Mouse (Mus musculus): ENCODE measurements around the gene Tmem232.
A peak's percentile ranks its signal among the peaks of the same experiment; 100 is the strongest.

- TF ChIP-seq CTCF (IDR thresholded peaks at IDR 0.05) (peak; percentile 70), EP300 (IDR thresholded peaks at IDR 0.05) (no peak)
Measured at GRCm38 (mm10) chr17:65540441-65541272, at the start of gene Tmem232.

Data from lung, postnatal 0 days (tissue).